Mouse (Mus musculus): ENCODE results near the gene Dip2b.

DNA sequence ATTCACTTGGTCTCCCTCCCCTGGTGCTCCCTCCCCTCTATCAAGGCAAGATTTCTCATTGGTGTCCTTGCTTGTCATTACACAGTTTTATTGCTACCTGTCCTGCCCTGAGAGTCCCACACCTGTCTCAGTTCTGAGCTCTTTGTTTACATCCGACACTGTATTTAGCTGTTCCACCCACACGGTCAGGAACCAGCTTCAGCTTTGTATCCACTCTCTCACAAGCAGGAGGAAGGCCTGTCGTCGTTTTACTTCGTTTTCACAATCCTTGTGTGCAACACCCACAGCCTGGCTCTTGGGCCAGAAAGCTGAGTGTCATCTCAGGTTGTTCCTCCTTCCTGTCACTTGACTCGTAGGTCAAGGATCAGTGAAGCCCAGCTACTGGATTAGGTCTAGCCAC lies 45.4 kb downstream of the Dip2b start:
- TF ChIP-seq CTCF (IDR thresholded peaks at IDR 0.05; ENCODE audit: extremely low read depth, insufficient read depth, low read length) = no peak
- no peak for TF ChIP-seq POLR2A (IDR thresholded peaks at IDR 0.05; ENCODE audit: extremely low read depth, insufficient read depth, low read length)
